Mouse (Mus musculus) testis, adult 2 months (tissue): ENCODE data around the gene Maml3.

ENCODE experiments used
- CTCF ChIP-seq: fragments of 200-500 bp; IDR thresholded peaks from 2 replicates; pipeline ENCODE4 v1.5.1; 2012; ENCODE audit warnings: low read depth, mild to moderate bottlenecking, inconsistent platforms, low read length, moderate library complexity; ENCODE audit not compliant: control insufficient read depth, insufficient read depth, insufficient replicate concordance
- POLR2A ChIP-seq: fragments of 200-500 bp; IDR thresholded peaks from 2 replicates; pipeline ENCODE4 v1.6.1; 2012; ENCODE audit warnings: low read depth, mild to moderate bottlenecking, inconsistent platforms, low read length, moderate library complexity; ENCODE audit not compliant: control insufficient read depth

GRCm38 (mm10) chr3:51739835-51740112 is 365.1 kb downstream of the Maml3 start:
- TF ChIP-seq CTCF (no peak), POLR2A (no peak)
